Mouse (Mus musculus) lung, embryonic 14.5 days (tissue): ENCODE measurements at regions not wholly inside any gene's neighbourhood (a gene's known extent, or its start where the extent isn't known, plus 50 kb on each side); places are given as distances from the start of the nearest gene placed in this dataset.
A peak's percentile ranks its signal among the peaks of the same experiment; 100 is the strongest.

Source experiments
- ATAC-seq: fragments of 200-750 bp; cut with Nextera tagmentation; 2 replicates; pipeline ENCODE4 v1.8.0; 2017; ENCODE audit warnings: mild to moderate bottlenecking, moderate TSS enrichment, moderate library complexity; ENCODE audit not compliant: insufficient read depth
- DNase-seq: peaks from one replicate; pipeline ENCODE4 v3.0.0-alpha.2; 2015
- H3K27ac ChIP-seq: fragments of 300-500 bp; sonication (generic); 2 replicates; pipeline ENCODE4 v1.5.1; 2014; ENCODE audit warnings: low read depth, mild to moderate bottlenecking, moderate library complexity
- H3K27me3 ChIP-seq: fragments of 300-500 bp; sonication (generic); 2 replicates; pipeline ENCODE4 v1.6.1; 2014; ENCODE audit warnings: low read length, control low read depth; ENCODE audit not compliant: insufficient read depth
- H3K36me3 ChIP-seq: fragments of 300-500 bp; sonication (generic); 2 replicates; pipeline ENCODE4 v1.6.1; 2014; ENCODE audit warnings: control low read depth; ENCODE audit not compliant: insufficient read depth
- H3K4me1 ChIP-seq: fragments of 300-500 bp; sonication (generic); 2 replicates; pipeline ENCODE4 v1.6.1; 2014; ENCODE audit warnings: antibody characterized with exemption, control low read depth; ENCODE audit not compliant: insufficient read depth
- H3K4me2 ChIP-seq: fragments of 300-500 bp; sonication (generic); 2 replicates; pipeline ENCODE4 v1.6.1; 2014; ENCODE audit warnings: mild to moderate bottlenecking
- H3K4me3 ChIP-seq: fragments of 300-500 bp; sonication (generic); 2 replicates; pipeline ENCODE4 v1.5.1; 2014; ENCODE audit warnings: low read depth, low read length
- H3K9ac ChIP-seq: fragments of 300-500 bp; sonication (generic); 2 replicates; pipeline ENCODE4 v1.6.1; 2014
- H3K9me3 ChIP-seq: fragments of 300-500 bp; sonication (generic); 2 replicates; pipeline ENCODE4 v1.6.1; 2016; ENCODE audit warnings: low read depth, low read length, control low read depth
- CTCF ChIP-seq: IDR thresholded peaks from 2 replicates; pipeline ENCODE4 v1.5.1; 2016; ENCODE audit warnings: antibody characterized with exemption, low read depth
- WGBS: fragments of 180-500 bp; shearing (Covaris S2); extraction: QIAGEN DNeasy Blood & Tissue Kit; methylation state at CpG from one replicate; pipeline ENCODE4 v1.1.7; 2014; 5-methylcytosine and 5-hydroxymethylcytosine counted together

GRCm38 (mm10) chr13:52202372-52202771 is 328.7 kb downstream of the Diras2 start:
- Histone ChIP-seq H3K9ac (no peak overlapping the region), H3K9me3 (no peaks in the 10 kb centered on the region), H3K36me3 (no peaks in the 10 kb centered on the region), H3K27ac (no peak overlapping the region), H3K4me2 (no peak overlapping the region), H3K27me3 (no peaks in the 10 kb centered on the region), H3K4me1 (no peaks in the 10 kb centered on the region), H3K4me3 (no peak overlapping the region)
- ATAC-seq (no peak), DNase-seq (no peak)
- TF ChIP-seq CTCF, result no peak
- 67% methylated on average over 1 of the region's 1 CpGs for WGBS

GRCm38 (mm10) chr13:52205951-52206350 is 325.1 kb downstream of the Diras2 start:
- Histone ChIP-seq H3K4me2 (no peak overlapping the region), H3K9ac (no peak overlapping the region), H3K4me3 (no peak overlapping the region), H3K27me3 (no peaks in the 10 kb centered on the region), H3K27ac (no peak overlapping the region), H3K36me3 (no peaks in the 10 kb centered on the region), H3K9me3 (no peaks in the 10 kb centered on the region), H3K4me1 (no peaks in the 10 kb centered on the region)
- no peak for DNase-seq
- no peak for ATAC-seq
- TF ChIP-seq CTCF, result no peak
- 70% methylated on average over 4 of the region's 4 CpGs for WGBS

- no peak for TF ChIP-seq CTCF
- Histone ChIP-seq H3K9ac (no peak overlapping the region), H3K27ac (no peak overlapping the region), H3K4me2 (no peak overlapping the region), H3K9me3 (no peaks in the 10 kb centered on the region), H3K4me1 (no peaks in the 10 kb centered on the region), H3K27me3 (no peaks in the 10 kb centered on the region), H3K36me3 (no peaks in the 10 kb centered on the region), H3K4me3 (no peak overlapping the region)
- WGBS, result 85% methylated on average over 5 of the region's 5 CpGs
- no peak for ATAC-seq
- no peak for DNase-seq
These were observed 314.7 kb downstream of the Diras2 start for GRCm38 (mm10) chr13:52216343-52216742.

- Histone ChIP-seq H3K36me3 (no peaks in the 10 kb centered on the region), H3K4me2 (no peak overlapping the region), H3K27ac (no peak overlapping the region), H3K27me3 (no peaks in the 10 kb centered on the region), H3K9ac (no peak overlapping the region), H3K4me3 (no peak overlapping the region), H3K9me3 (no peaks in the 10 kb centered on the region), H3K4me1 (0 out of 2 replicates have a peak, but pooled peaks cover under 1% of the 10 kb centered on the region)
- WGBS, result 63% methylated on average over 5 of the region's 5 CpGs
- no peak for TF ChIP-seq CTCF
- ATAC-seq (no peak), DNase-seq (no peak)
These were observed 314.0 kb downstream of the Diras2 start for GRCm38 (mm10) chr13:52217066-52217465.

- no peak overlapping the region for H3K9ac ChIP-seq
- DNase-seq (no peak), ATAC-seq (no peak)
- H3K4me2 ChIP-seq, result no peak overlapping the region
- no peaks in the 10 kb centered on the region for H3K9me3 ChIP-seq
- H3K27me3 ChIP-seq, result no peaks in the 10 kb centered on the region
- TF ChIP-seq CTCF, result no peak
- peaks cover 6% of the 10 kb centered on the region; the same call in 1 of the 2 replicates for H3K4me1 ChIP-seq
- WGBS, result 69% methylated on average over 7 of the region's 7 CpGs
- H3K4me3 ChIP-seq, result no peak overlapping the region
- H3K27ac ChIP-seq, result no peak overlapping the region
- no peaks in the 10 kb centered on the region for H3K36me3 ChIP-seq
These were observed 313.3 kb downstream of the Diras2 start for GRCm38 (mm10) chr13:52217741-52218140.

- H3K4me1 ChIP-seq, result peaks cover 12% of the 10 kb centered on the region
- no peak overlapping the region for H3K4me3 ChIP-seq
- ATAC-seq (peak; percentile 56; the same call in 1 of the 2 replicates), DNase-seq (peak; percentile 53)
- H3K36me3 ChIP-seq, result no peaks in the 10 kb centered on the region
- no peaks in the 10 kb centered on the region for H3K9me3 ChIP-seq
- no peak for TF ChIP-seq CTCF
- WGBS, result 33% methylated on average over 11 of the region's 11 CpGs
- H3K27ac ChIP-seq, result peak overlapping the region; percentile 76
- no peak overlapping the region for H3K9ac ChIP-seq
- no peaks in the 10 kb centered on the region for H3K27me3 ChIP-seq
- H3K4me2 ChIP-seq, result no peak overlapping the region
These were observed 308.6 kb downstream of the Diras2 start for GRCm38 (mm10) chr13:52222315-52223097.

GRCm38 (mm10) chr13:52223098-52223962 is 307.7 kb downstream of the Diras2 start:
- no peaks in the 10 kb centered on the region for H3K9me3 ChIP-seq
- no peaks in the 10 kb centered on the region for H3K27me3 ChIP-seq
- H3K4me1 ChIP-seq, result peaks cover 12% of the 10 kb centered on the region
- WGBS, result 49% methylated on average over 6 of the region's 6 CpGs
- H3K4me3 ChIP-seq, result no peak overlapping the region
- TF ChIP-seq CTCF, result peak; percentile 80
- H3K4me2 ChIP-seq, result no peak overlapping the region
- DNase-seq (peak; percentile 74), ATAC-seq (peak; percentile 28; the same call in 1 of the 2 replicates)
- H3K36me3 ChIP-seq, result no peaks in the 10 kb centered on the region
- H3K27ac ChIP-seq, result peak overlapping the region; percentile 76; the same call in 1 of the 2 replicates
- no peak overlapping the region for H3K9ac ChIP-seq
